Mouse (Mus musculus) heart, postnatal 0 days (tissue): ENCODE results near the gene Pak4.

Source experiments
- CTCF ChIP-seq: IDR thresholded peaks from 2 replicates; pipeline ENCODE4 v1.5.1; 2016; ENCODE audit warnings: antibody characterized with exemption, control low read depth, low read depth
- EP300 ChIP-seq: IDR thresholded peaks from 2 replicates; pipeline ENCODE4 v1.6.1; 2016; ENCODE audit warnings: antibody characterized with exemption, low read depth

GRCm38 (mm10) chr7:28567539-28567938 lies 30.4 kb downstream of the Pak4 start:
- TF ChIP-seq CTCF (no peak), EP300 (no peak)
